Mouse (Mus musculus) limb, embryonic 12.5 days (tissue): ENCODE measurements at regions not wholly inside any gene's neighbourhood (a gene's known extent, or its start where the extent isn't known, plus 50 kb on each side); places are given as distances from the start of the nearest gene placed in this dataset.

Experiments
- ATAC-seq: fragments of 200-750 bp; cut with Nextera tagmentation; 2 replicates; pipeline ENCODE4 v1.8.0; 2017; ENCODE audit warnings: low read depth, moderate TSS enrichment; ENCODE audit not compliant: insufficient number of reproducible peaks, insufficient read depth, low FRiP score, low TSS enrichment
- H3K27ac ChIP-seq: fragments of 300-500 bp; sonication (generic); 2 replicates; pipeline ENCODE4 v1.5.1; 2016; ENCODE audit warnings: mild to moderate bottlenecking, moderate library complexity
- H3K27me3 ChIP-seq: fragments of 300-500 bp; sonication (generic); 2 replicates; pipeline ENCODE4 v1.6.1; 2016; ENCODE audit warnings: mild to moderate bottlenecking, moderate library complexity
- H3K36me3 ChIP-seq: fragments of 300-500 bp; sonication (generic); 2 replicates; pipeline ENCODE4 v1.6.1; 2016; ENCODE audit warnings: mild to moderate bottlenecking, moderate library complexity
- H3K4me1 ChIP-seq: fragments of 300-500 bp; sonication (generic); replicated peaks from 2 replicates; pipeline ENCODE4 v1.6.1; 2016
- H3K4me2 ChIP-seq: fragments of 300-500 bp; sonication (generic); 2 replicates; pipeline ENCODE4 v1.6.1; 2016; ENCODE audit warnings: mild to moderate bottlenecking, moderate library complexity
- H3K4me3 ChIP-seq: fragments of 300-500 bp; sonication (generic); replicated peaks from 2 replicates; pipeline ENCODE4 v1.5.1; 2016; ENCODE audit warnings: mild to moderate bottlenecking
- H3K9ac ChIP-seq: fragments of 300-500 bp; sonication (generic); replicated peaks from 2 replicates; pipeline ENCODE4 v1.6.1; 2016; ENCODE audit warnings: mild to moderate bottlenecking, moderate library complexity
- H3K9me3 ChIP-seq: fragments of 300-500 bp; sonication (generic); 2 replicates; pipeline ENCODE4 v1.6.1; 2016; ENCODE audit warnings: mild to moderate bottlenecking, moderate library complexity
- WGBS: fragments of 180-500 bp; shearing (Covaris S2); methylation state at CpG from one replicate; pipeline ENCODE4 v1.1.7; 2016; 5-methylcytosine and 5-hydroxymethylcytosine counted together

DNA sequence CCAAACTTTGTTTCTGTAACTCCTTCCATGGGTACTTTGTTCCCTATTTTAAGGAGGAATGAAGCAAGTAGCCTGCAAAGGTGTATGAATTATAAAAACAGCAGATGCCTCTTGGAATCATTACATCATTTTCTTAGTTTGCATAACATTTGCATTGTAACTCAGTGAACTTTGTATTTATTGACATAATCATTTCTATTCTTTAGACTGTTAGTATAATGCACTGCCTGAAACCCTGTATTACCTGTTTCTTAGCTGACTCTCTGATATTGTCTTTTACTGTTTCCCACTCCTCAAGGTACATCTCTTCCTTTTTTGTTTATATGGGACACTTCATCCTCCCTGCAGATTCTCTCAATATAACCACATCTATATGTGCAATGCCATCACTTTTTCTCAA is 820.6 kb upstream of the Lcorl start:
- no peaks in the 10 kb centered on the region for H3K9me3 ChIP-seq
- no peak overlapping the region for H3K4me2 ChIP-seq
- H3K27ac ChIP-seq = no peak overlapping the region
- H3K36me3 ChIP-seq = no peaks in the 10 kb centered on the region
- no peak overlapping the region for H3K9ac ChIP-seq
- no peak for ATAC-seq
- H3K4me3 ChIP-seq = no peak overlapping the region
- no peaks in the 10 kb centered on the region for H3K27me3 ChIP-seq
- H3K4me1 ChIP-seq = no peaks in the 10 kb centered on the region; the same call in 1 of the 2 replicates

GRCm38 (mm10) chr5:46674810-46675502 is 817.5 kb upstream of the Lcorl start:
- H3K4me3 ChIP-seq = no peak overlapping the region
- no peak overlapping the region for H3K27ac ChIP-seq
- no peaks in the 10 kb centered on the region for H3K36me3 ChIP-seq
- no peaks in the 10 kb centered on the region; the same call in 1 of the 2 replicates for H3K4me1 ChIP-seq
- H3K4me2 ChIP-seq = no peak overlapping the region
- no peak overlapping the region for H3K9ac ChIP-seq
- H3K27me3 ChIP-seq = no peaks in the 10 kb centered on the region
- no peaks in the 10 kb centered on the region for H3K9me3 ChIP-seq
- WGBS = 80% methylated on average over 3 of the region's 3 CpGs
- no peak for ATAC-seq

DNA sequence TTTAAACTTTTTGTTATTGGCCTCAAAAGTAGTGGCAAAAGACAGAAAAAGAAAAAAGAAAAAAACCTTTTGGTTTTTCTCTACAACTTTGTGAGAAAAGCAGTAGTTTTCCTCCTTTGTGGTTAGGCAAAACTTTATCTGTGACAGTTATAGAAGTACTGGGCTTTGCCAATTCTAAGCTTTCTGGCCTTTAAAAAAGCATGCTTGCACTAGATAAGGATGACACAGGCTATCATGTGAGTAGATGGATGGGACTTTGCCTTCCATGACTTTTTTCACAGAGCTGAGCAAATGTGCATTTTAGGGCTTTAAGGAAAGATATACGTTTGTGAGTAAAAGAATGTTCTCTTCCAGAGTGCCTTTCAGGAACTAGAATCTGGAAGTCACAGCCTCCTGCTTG is 816.0 kb upstream of the Lcorl start:
- WGBS = 57% methylated on average over 1 of the region's 1 CpGs
- ATAC-seq = no peak

GRCm38 (mm10) chr5:46670484-46670883 is 813.1 kb upstream of the Lcorl start:
- no peaks in the 10 kb centered on the region for H3K36me3 ChIP-seq
- no peak overlapping the region for H3K4me3 ChIP-seq
- no peaks in the 10 kb centered on the region for H3K9me3 ChIP-seq
- no peak overlapping the region for H3K9ac ChIP-seq
- no peak overlapping the region for H3K27ac ChIP-seq
- no peaks in the 10 kb centered on the region; the same call in 1 of the 2 replicates for H3K4me1 ChIP-seq
- H3K27me3 ChIP-seq = no peaks in the 10 kb centered on the region
- 60% methylated on average over 2 of the region's 2 CpGs for WGBS
- no peak for ATAC-seq
- H3K4me2 ChIP-seq = no peak overlapping the region

More for the DNA sequence above, 816.0 kb upstream of the Lcorl start:
- no peaks in the 10 kb centered on the region for H3K27me3 ChIP-seq
- H3K27ac ChIP-seq = no peak overlapping the region
- H3K4me1 ChIP-seq = no peaks in the 10 kb centered on the region; the same call in 1 of the 2 replicates
- H3K9me3 ChIP-seq = no peaks in the 10 kb centered on the region
- H3K36me3 ChIP-seq = no peaks in the 10 kb centered on the region
- H3K4me2 ChIP-seq = no peak overlapping the region
- H3K9ac ChIP-seq = no peak overlapping the region
- H3K4me3 ChIP-seq = no peak overlapping the region

- Histone ChIP-seq H3K4me1 (no peaks in the 10 kb centered on the region), H3K4me3 (no peak overlapping the region), H3K27me3 (no peaks in the 10 kb centered on the region), H3K9me3 (no peaks in the 10 kb centered on the region), H3K9ac (no peak overlapping the region), H3K27ac (no peak overlapping the region), H3K36me3 (no peaks in the 10 kb centered on the region), H3K4me2 (no peak overlapping the region)
- no peak for ATAC-seq
- 16% methylated on average over 3 of the region's 3 CpGs for WGBS
Measured at GRCm38 (mm10) chr5:46666250-46666649, 808.8 kb upstream of the Lcorl start.

DNA sequence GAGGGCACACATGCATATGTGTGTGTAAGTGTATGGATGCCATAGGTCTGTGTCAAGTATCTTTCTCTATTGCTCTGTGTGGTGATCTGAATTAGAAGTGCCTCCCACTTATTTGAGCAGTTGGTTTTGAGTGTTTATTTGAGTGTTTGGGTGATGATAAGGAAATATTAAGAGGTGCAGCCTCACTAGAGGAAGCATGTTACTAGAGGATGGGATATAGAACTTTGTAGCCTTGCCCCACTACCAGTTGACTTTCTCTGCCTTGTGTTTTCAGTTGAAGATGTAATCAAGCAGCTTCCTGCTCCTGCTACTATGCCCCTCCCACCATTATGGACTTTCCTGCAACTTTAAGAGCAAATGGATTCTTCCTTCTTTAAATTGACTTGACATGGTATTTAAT is 799.6 kb upstream of the Lcorl start:
- H3K27ac ChIP-seq = no peak overlapping the region
- no peaks in the 10 kb centered on the region for H3K9me3 ChIP-seq
- H3K4me3 ChIP-seq = no peak overlapping the region
- H3K4me1 ChIP-seq = no peaks in the 10 kb centered on the region
- no peaks in the 10 kb centered on the region for H3K27me3 ChIP-seq
- H3K4me2 ChIP-seq = no peak overlapping the region
- H3K9ac ChIP-seq = no peak overlapping the region
- ATAC-seq = no peak
- no peaks in the 10 kb centered on the region for H3K36me3 ChIP-seq

GRCm38 (mm10) chr5:46654189-46654588 is 796.8 kb upstream of the Lcorl start:
- Histone ChIP-seq H3K36me3 (no peaks in the 10 kb centered on the region), H3K4me2 (no peak overlapping the region), H3K9ac (no peak overlapping the region), H3K4me3 (no peak overlapping the region), H3K9me3 (no peaks in the 10 kb centered on the region), H3K27ac (no peak overlapping the region), H3K4me1 (no peaks in the 10 kb centered on the region), H3K27me3 (no peaks in the 10 kb centered on the region)
- ATAC-seq = no peak
- WGBS = 86% methylated on average over 1 of the region's 1 CpGs

DNA sequence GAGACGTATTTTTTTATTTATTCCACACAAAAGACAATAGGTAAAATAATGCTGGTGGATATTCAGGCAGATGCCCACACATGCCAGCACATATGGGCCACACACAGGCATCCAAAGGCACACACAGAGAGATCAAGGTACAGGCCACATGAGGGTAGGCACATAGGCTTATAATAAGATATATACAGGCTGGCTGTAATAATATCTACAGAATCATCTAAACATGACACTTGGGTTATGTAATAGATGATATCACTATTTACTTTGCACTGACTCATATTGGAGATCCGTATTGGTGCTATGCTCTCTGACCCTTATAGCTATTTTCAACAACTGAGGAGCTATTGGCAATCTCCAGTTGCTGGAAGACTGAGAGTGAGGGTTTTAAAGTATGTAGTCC is 785.6 kb upstream of the Lcorl start:
- H3K4me2 ChIP-seq = no peak overlapping the region
- WGBS = 82% methylated on average over 2 of the region's 2 CpGs
- no peak overlapping the region for H3K9ac ChIP-seq
- H3K4me3 ChIP-seq = no peak overlapping the region
- no peak overlapping the region for H3K27ac ChIP-seq
- no peak for ATAC-seq
- no peaks in the 10 kb centered on the region for H3K27me3 ChIP-seq
- H3K9me3 ChIP-seq = no peaks in the 10 kb centered on the region
- H3K36me3 ChIP-seq = no peaks in the 10 kb centered on the region
- no peaks in the 10 kb centered on the region for H3K4me1 ChIP-seq

GRCm38 (mm10) chr5:46635116-46635668 is 777.8 kb upstream of the Lcorl start:
- H3K9me3 ChIP-seq = no peaks in the 10 kb centered on the region

More at GRCm38 (mm10) chr5:46635116-46635668, 777.8 kb upstream of the Lcorl start:
- Histone ChIP-seq H3K27ac (no peak overlapping the region), H3K4me1 (no peaks in the 10 kb centered on the region), H3K4me2 (no peak overlapping the region), H3K36me3 (no peaks in the 10 kb centered on the region), H3K4me3 (no peak overlapping the region), H3K9ac (no peak overlapping the region), H3K27me3 (no peaks in the 10 kb centered on the region)
- no peak for ATAC-seq
